Mouse (Mus musculus) naive thymus-derived CD4-positive, alpha-beta T cell, adult 5 months (primary cell): ENCODE data around the gene Pou2f2. TPM values are rescaled to one million over a fixed set of nuclear protein-coding genes. Genes with fewer than 3 reads are reported as not detected.

Experiments used
- polyA plus RNA-seq: library from polyadenylated mRNA; unstranded; fragments of 100-300 nt; shearing (Covaris generic); gene quantifications from one replicate; pipeline ENCODE4 v1.2.1, GENCODE M21; 2017

Gene Pou2f2
- 7.1 TPM for polyA plus RNA-seq

DNA sequence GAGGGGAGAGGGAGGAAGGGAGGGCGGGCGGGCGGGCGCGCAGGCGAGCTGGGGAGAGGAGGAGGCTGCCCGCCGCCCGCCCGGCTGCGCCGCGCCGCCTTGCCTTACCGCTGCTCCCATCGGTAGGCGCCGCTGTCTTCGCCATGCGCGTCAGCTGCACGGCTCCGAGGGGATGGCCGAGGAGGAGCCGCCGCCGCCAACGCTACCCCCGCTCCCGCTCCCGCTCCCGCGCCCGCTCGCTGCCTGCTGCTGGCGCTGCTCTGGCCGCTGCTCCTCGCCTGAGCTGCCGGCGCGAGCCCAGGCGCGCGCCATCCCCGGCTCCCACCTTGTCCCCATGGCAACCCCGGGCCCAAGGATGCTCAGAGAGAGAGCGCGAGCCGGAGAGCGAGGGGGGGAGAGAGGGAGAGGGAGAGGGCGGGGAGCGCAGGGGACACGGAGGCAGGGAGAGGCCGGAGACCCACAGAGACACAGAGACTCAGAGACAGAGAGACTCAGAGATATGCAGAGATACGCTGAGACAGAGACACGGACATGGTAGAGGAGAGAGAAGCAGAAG is at the start of gene Pou2f2:
Pou2f2 (minus strand) TSS at position 121 of the 556 bp plus-strand sequence.

DNA sequence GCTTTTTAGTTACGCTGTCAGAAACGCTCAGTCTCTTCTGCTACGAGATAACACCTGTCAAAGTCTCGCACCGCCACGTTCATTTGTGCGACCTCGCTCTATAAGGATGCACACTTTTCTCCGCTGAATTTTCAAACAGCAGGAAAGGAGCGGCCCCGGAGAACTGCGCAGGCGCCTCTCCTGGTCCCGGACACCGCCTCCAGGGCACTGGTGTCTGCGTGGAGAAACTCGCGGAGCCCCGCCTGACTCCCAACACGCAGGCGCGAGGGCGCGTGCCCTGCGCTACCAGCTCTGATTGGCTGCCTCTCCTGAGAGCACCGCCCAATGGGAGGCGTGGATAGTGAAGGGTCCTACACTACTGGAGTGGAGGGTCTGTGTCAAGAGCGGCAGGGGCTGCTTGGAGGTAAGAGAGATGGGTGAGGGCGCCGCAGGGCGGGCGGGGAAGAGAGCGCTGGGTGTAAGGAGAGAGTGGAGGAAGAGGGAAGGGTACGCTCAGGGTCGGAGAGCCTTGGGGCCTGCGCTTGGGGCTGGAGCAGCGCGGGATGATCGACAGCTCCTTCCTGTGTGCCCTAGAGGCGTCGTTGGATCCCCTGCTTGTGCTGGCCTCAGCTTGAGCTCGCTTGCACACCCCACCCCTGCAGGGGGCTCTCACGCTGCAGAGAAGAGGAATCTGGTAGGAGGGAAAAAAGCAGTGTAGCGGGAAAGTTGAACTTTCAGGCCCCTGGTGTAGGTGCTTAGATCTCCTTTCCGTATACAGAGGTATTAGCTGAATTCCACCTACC is 41.8 kb upstream of the Pou2f2 start, which contains the start of gene Zfp526:
Zfp526 (plus strand) TSS at position 324 of the 782 bp plus-strand sequence.

DNA sequence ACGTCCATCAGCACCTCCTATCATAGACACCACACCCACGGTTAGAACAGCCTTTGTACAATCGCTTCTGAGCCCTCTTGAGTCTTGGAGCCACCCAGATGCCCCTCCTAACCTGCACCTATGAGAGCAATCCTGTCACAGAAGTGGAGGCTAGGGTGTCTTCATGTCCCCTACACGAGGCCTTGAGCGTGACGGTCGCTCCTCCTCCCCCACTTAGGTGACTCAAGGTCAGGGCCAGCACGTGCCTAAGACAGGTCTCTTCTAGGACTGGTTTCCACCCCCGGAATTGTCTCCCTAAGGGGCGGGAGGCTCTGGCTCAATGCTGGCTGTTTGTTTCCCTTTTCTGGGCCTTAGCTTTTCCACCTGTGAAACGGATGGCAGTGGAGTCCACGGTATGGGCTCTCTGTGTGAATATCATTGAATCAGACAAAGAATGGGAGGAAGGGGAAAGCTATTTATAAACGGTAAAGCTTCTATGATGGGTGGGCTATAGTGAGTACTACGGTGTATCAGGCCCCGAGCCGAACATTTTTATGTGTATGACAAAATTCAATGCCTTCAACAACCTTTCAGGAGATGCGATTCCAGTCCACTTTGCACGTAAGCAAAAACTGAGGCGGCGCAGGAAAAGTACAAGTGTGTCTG is 41.1 kb upstream of the Pou2f2 start, which contains the start of gene Dedd2:
Dedd2 (minus strand) TSS at position 159 of the 645 bp plus-strand sequence.

DNA sequence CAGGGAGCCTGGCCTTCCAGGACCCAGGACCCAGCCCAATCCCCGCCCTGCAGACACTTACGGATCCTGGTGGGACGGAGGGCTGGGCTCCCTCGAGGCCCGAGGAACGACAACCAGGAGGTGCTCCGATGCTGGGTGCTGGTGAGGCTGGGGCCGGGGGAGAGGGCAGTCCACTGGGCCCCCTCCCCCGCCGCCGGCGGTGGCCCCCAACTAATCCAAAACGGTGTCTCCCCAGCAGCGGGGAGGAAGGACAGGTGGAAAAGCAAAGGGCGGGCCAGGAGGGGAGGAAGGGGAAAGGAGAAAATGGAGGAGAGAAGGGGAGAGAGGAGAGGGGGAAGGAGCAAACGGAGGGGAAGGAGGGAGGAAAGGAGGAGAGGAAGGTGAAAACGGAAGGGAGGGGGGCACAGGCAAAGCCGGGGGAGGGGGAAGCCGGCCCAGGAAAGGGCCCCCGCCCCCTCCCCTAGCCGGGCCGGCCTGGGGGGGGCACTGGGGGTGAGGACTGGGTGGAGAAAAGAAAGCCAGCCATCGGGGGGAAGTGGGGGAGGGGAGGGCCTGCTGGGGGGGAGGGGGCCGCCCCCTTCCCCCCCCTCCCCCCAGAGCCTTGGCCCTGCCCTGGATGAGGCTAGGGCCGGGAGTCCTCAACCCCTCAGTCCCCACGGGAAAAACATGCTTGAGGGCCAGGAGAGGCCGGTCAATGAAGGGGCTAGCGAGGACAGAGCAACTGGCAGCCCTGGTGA is 107.4 kb downstream of the Pou2f2 start, which contains the start of the genes Grik5 and Zfp574:
Grik5 (minus strand) TSS at position 368 of the 737 bp plus-strand sequence.
Zfp574 (plus strand) TSS at position 589 of the 737 bp plus-strand sequence.

Other genes with a start within 250 kb of the Pou2f2 start
- gene Gm4881, start 235.2 kb downstream of the Pou2f2 start, polyA plus RNA-seq, result not detected
- 964 TPM for gene Rabac1, start 207.0 kb downstream of the Pou2f2 start, polyA plus RNA-seq
- 1.2 TPM for gene Atp1a3, start 173.8 kb downstream of the Pou2f2 start, polyA plus RNA-seq
- gene Grik5, start 107.4 kb downstream of the Pou2f2 start, polyA plus RNA-seq, result 2.4 TPM
- gene Zfp574, start 107.2 kb downstream of the Pou2f2 start, polyA plus RNA-seq, result 39.2 TPM
- 133 TPM for gene Dedd2, start 40.9 kb upstream of the Pou2f2 start, polyA plus RNA-seq
- 2.0 TPM for gene Zfp526, start 41.7 kb upstream of the Pou2f2 start, polyA plus RNA-seq
- 90.3 TPM for gene Gsk3a, start 58.1 kb upstream of the Pou2f2 start, polyA plus RNA-seq
- gene Erf, start 71.0 kb upstream of the Pou2f2 start, polyA plus RNA-seq, result 7.3 TPM
- 43.5 TPM for gene Cic, start 88.0 kb upstream of the Pou2f2 start, polyA plus RNA-seq
- gene Pafah1b3, start 118.3 kb upstream of the Pou2f2 start, polyA plus RNA-seq, result 9.6 TPM
- gene Prr19, start 121.7 kb upstream of the Pou2f2 start, polyA plus RNA-seq, result not detected
- gene Tmem145, start 126.4 kb upstream of the Pou2f2 start, polyA plus RNA-seq, result not detected
- gene Megf8, start 137.4 kb upstream of the Pou2f2 start, polyA plus RNA-seq, result not detected
- not detected for gene Cnfn, start 190.0 kb upstream of the Pou2f2 start, polyA plus RNA-seq
- gene Lipe, start 219.0 kb upstream of the Pou2f2 start, polyA plus RNA-seq, result 9.5 TPM
- not detected for gene Cxcl17, start 233.2 kb upstream of the Pou2f2 start, polyA plus RNA-seq